1 mouse cellular context compared by ENCODE assay signal in genomic region chr15:98780573-98780972, GRCm38 (mm10).
TF ChIP-seq lines count a peak whose summit lies in the region.

No protein-coding gene starts in this region.

TF ChIP-seq in MEL, 35 proteins besides CTCF, POLR2A, EP300 and RAD21 (continued from another document):
- TF ChIP-seq CHD1 (IDR thresholded peaks at IDR 0.05; ENCODE audit: low read depth, low read length) (no peak), ETS1 (IDR thresholded peaks at IDR 0.05; ENCODE audit: low read depth, low read length) (no peak), ZC3H11A (IDR thresholded peaks at IDR 0.05; ENCODE audit: low read depth, low read length) (no peak), TAL1 (IDR thresholded peaks at IDR 0.05; ENCODE audit: low read length) (no peak)
